Mouse (Mus musculus) MEL (cell line): Measurements from ENCODE around the gene Tmem150c. TPM values are rescaled to one million over a fixed set of nuclear protein-coding genes. Genes with fewer than 3 reads are reported as not detected.

Experiments
- DNase-seq: peaks from one replicate; pipeline ENCODE4 v3.0.0; 2011; ENCODE audit warnings: low read depth, low spot score
- H3K27ac ChIP-seq: 2 replicates; pipeline ENCODE4 v1.5.1; 2012; ENCODE audit warnings: low read depth, mild to moderate bottlenecking, control low read depth, low read length, moderate library complexity; ENCODE audit not compliant: control insufficient read depth
- H3K27me3 ChIP-seq, 2 experiments: fragments of 150-350 bp in 1 of 2; sonication (generic) in 1 of 2; 2 replicates each; pipeline ENCODE4 v1.6.1; 2012; ENCODE audit warnings: low read length in 2 of 2, mild to moderate bottlenecking in 2 of 2, improper control_type of control experiment in 1 of 2, moderate library complexity in 1 of 2; ENCODE audit not compliant: insufficient read depth in 2 of 2, control insufficient read depth in 1 of 2
- H3K36me3 ChIP-seq, 2 experiments: 2 replicates each; pipeline ENCODE4 v1.6.1; 2012 to 2014; ENCODE audit warnings: low read length in 2 of 2, improper control_type of control experiment in 1 of 2, inconsistent platforms in 1 of 2, mild to moderate bottlenecking in 1 of 2; ENCODE audit not compliant: insufficient read depth in 2 of 2, control insufficient read depth in 1 of 2
- H3K4me1 ChIP-seq, 2 experiments: fragments of 150-350 bp in 1 of 2; sonication (generic) in 1 of 2; 2 replicates each; pipeline ENCODE4 v1.6.1; 2012; ENCODE audit warnings: low read length in 2 of 2, improper control_type of control experiment in 1 of 2, mild to moderate bottlenecking in 1 of 2; ENCODE audit not compliant: insufficient read depth in 2 of 2, control insufficient read depth in 1 of 2
- H3K4me3 ChIP-seq, 2 experiments: fragments of 150-350 bp in 1 of 2; sonication (generic) in 1 of 2; 2 replicates each; pipeline ENCODE4 v1.5.1; 2012; ENCODE audit warnings: low read depth in 2 of 2, low read length in 2 of 2, mild to moderate bottlenecking in 2 of 2, moderate library complexity in 2 of 2, control low read depth in 1 of 2, improper control_type of control experiment in 1 of 2; ENCODE audit not compliant: control insufficient read depth in 1 of 2, insufficient read depth in 1 of 2
- H3K79me2 ChIP-seq: 2 replicates; pipeline ENCODE4 v1.6.1; 2012; ENCODE audit warnings: mild to moderate bottlenecking, low read length, moderate library complexity; ENCODE audit not compliant: control insufficient read depth, poor library complexity, insufficient read depth
- H3K9ac ChIP-seq: 2 replicates; pipeline ENCODE4 v1.6.1; 2012; ENCODE audit warnings: low read depth, mild to moderate bottlenecking, control low read depth, low read length, moderate library complexity; ENCODE audit not compliant: control insufficient read depth, poor library complexity, severe bottlenecking
- H3K9me3 ChIP-seq: fragments of 150-350 bp; sonication (generic); replicated peaks from 2 replicates; pipeline ENCODE4 v1.6.1; 2012; ENCODE audit warnings: mild to moderate bottlenecking, low read length, improper control_type of control experiment, moderate library complexity; ENCODE audit not compliant: insufficient read depth
- E2F4 ChIP-seq: IDR thresholded peaks from 2 replicates; pipeline ENCODE4 v1.6.1; 2011; ENCODE audit warnings: low read depth, low read length, improper control_type of control experiment, borderline replicate concordance
- EP300 ChIP-seq, 2 experiments: IDR thresholded peaks; 2 replicates each; pipeline ENCODE4 v1.6.1; 2011; ENCODE audit warnings: improper control_type of control experiment in 2 of 2, low read length in 2 of 2, low read depth in 1 of 2, mild to moderate bottlenecking in 1 of 2
- ETS1 ChIP-seq: IDR thresholded peaks from 2 replicates; pipeline ENCODE4 v1.6.1; 2012; ENCODE audit warnings: low read depth, mild to moderate bottlenecking, inconsistent platforms, low read length, improper control_type of control experiment, moderate library complexity
- GABPA ChIP-seq: IDR thresholded peaks from 2 replicates; pipeline ENCODE4 v1.6.1; 2012; ENCODE audit warnings: low read depth, mild to moderate bottlenecking, inconsistent platforms, low read length, improper control_type of control experiment, moderate library complexity
- GATA1 ChIP-seq: IDR thresholded peaks from 2 replicates; pipeline ENCODE4 v1.6.1; 2011; ENCODE audit warnings: low read depth, low read length, improper control_type of control experiment
- MAFK ChIP-seq: IDR thresholded peaks from 2 replicates; pipeline ENCODE4 v1.6.1; 2011; ENCODE audit warnings: low read depth, mild to moderate bottlenecking, low read length, improper control_type of control experiment, borderline replicate concordance
- MAZ ChIP-seq: IDR thresholded peaks from 2 replicates; pipeline ENCODE4 v1.6.1; 2012; ENCODE audit warnings: low read depth, mild to moderate bottlenecking, inconsistent platforms, low read length, improper control_type of control experiment
- MEF2A ChIP-seq: IDR thresholded peaks from 2 replicates; pipeline ENCODE4 v1.6.1; 2014; ENCODE audit warnings: low read depth, mild to moderate bottlenecking, inconsistent platforms, low read length, improper control_type of control experiment; ENCODE audit not compliant: poor library complexity, insufficient replicate concordance, severe bottlenecking; ENCODE audit errors: extremely low read depth
- MYC ChIP-seq: IDR thresholded peaks from 2 replicates; pipeline ENCODE4 v1.6.1; 2011; ENCODE audit warnings: low read depth, mild to moderate bottlenecking, low read length, improper control_type of control experiment, moderate library complexity
- NRF1 ChIP-seq: IDR thresholded peaks from 2 replicates; pipeline ENCODE4 v1.6.1; 2014; ENCODE audit warnings: low read depth, mild to moderate bottlenecking, inconsistent platforms, low read length, improper control_type of control experiment, moderate library complexity; ENCODE audit not compliant: poor library complexity, insufficient read depth, severe bottlenecking
- POLR2AphosphoS2 ChIP-seq: IDR thresholded peaks from 2 replicates; pipeline ENCODE4 v1.6.1; 2011; ENCODE audit warnings: low read length, improper control_type of control experiment
- RCOR1 ChIP-seq: IDR thresholded peaks from 2 replicates; pipeline ENCODE4 v1.6.1; 2012; ENCODE audit warnings: low read depth, mild to moderate bottlenecking, inconsistent platforms, low read length, improper control_type of control experiment
- TAL1 ChIP-seq: IDR thresholded peaks from 2 replicates; pipeline ENCODE4 v1.6.1; 2012; ENCODE audit warnings: mild to moderate bottlenecking, inconsistent platforms, low read length, moderate library complexity, mixed read lengths
- TBP ChIP-seq: IDR thresholded peaks from 2 replicates; pipeline ENCODE4 v1.8.0; 2011; ENCODE audit warnings: low read depth, low read length, improper control_type of control experiment
- UBTF ChIP-seq: IDR thresholded peaks from 2 replicates; pipeline ENCODE4 v1.6.1; 2012; ENCODE audit warnings: low read depth, mild to moderate bottlenecking, inconsistent platforms, low read length, improper control_type of control experiment, moderate library complexity, borderline replicate concordance; ENCODE audit not compliant: insufficient read depth
- USF1 ChIP-seq: IDR thresholded peaks from 2 replicates; pipeline ENCODE4 v1.6.1; 2014; ENCODE audit warnings: low read depth, mild to moderate bottlenecking, inconsistent platforms, low read length, improper control_type of control experiment, moderate library complexity
- USF2 ChIP-seq, 2 experiments: IDR thresholded peaks; 2 replicates each; pipeline ENCODE4 v1.6.1; 2011 to 2012; ENCODE audit warnings: improper control_type of control experiment in 2 of 2, low read length in 2 of 2, borderline replicate concordance in 1 of 2, inconsistent platforms in 1 of 2, low read depth in 1 of 2, mild to moderate bottlenecking in 1 of 2; ENCODE audit not compliant: insufficient read depth in 1 of 2
- ZC3H11A ChIP-seq: IDR thresholded peaks from 2 replicates; pipeline ENCODE4 v1.6.1; 2012; ENCODE audit warnings: low read depth, mild to moderate bottlenecking, inconsistent platforms, low read length, improper control_type of control experiment
- ZMIZ1 ChIP-seq: IDR thresholded peaks from 2 replicates; pipeline ENCODE4 v1.6.1; 2012; ENCODE audit warnings: low read depth, mild to moderate bottlenecking, inconsistent platforms, low read length, improper control_type of control experiment, moderate library complexity
- ZNF384 ChIP-seq: IDR thresholded peaks from 2 replicates; pipeline ENCODE4 v1.6.1; 2012; ENCODE audit warnings: low read depth, mild to moderate bottlenecking, inconsistent platforms, low read length, improper control_type of control experiment
- polyA plus RNA-seq, 2 experiments: library from polyadenylated mRNA; stranded (reverse) in 1 of 2; unstranded in 1 of 2; fragments of >175 nt in 1 of 2; fragments of >200 nt in 1 of 2; gene quantifications; 2 replicates each; pipeline versions ENCODE4 v1.2.1 to v1.2.4; 2012; ENCODE audit warnings: low replicate concordance in 2 of 2, low read depth in 1 of 2; ENCODE audit not compliant: insufficient read length in 2 of 2, insufficient read depth in 1 of 2, missing spikeins in 1 of 2
- total RNA-seq: library from RNA; depleted of rRNA; stranded (reverse); fragments of 300-350 nt; gene quantifications from 2 replicates; pipeline ENCODE4 v1.2.3, GENCODE M21; 2012

Tmem150c gene
- total and polyA plus RNA-seq, 3 experiments: 0.04 to 0.06 TPM; not detected in 1

DNA sequence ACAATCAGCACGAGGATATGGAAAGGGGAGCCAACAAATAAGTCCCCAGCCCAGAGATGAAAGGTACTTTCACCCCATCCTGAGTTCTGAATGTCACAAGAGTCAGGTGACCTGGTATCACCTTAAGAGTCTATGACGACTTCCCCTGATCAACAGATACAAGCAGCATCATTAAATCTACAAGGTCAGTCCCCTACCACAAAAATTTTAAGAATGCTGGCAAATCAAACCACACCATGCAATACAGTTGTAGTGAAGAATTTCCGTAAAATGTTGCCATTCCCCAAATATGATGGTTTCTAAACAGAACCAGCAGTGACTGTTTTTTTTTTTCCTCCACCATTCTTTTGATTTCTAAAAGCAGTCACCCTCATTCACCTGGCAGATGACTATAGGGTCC, 49.0 kb downstream of the Tmem150c start:
- no peaks in the 10 kb centered on the region for H3K27me3 ChIP-seq
- H3K4me3 ChIP-seq: no peak overlapping the region
- H3K9me3 ChIP-seq: no peaks in the 10 kb centered on the region
- H3K9ac ChIP-seq: no peak overlapping the region
- H3K36me3 ChIP-seq: no peaks in the 10 kb centered on the region
- H3K79me2 ChIP-seq: no peaks in the 10 kb centered on the region
- no peaks in the 10 kb centered on the region for H3K4me1 ChIP-seq
- TF ChIP-seq RCOR1 (no peak), TAL1 (no peak), MEF2A (no peak), ZC3H11A (no peak), ETS1 (no peak), MYC (no peak), TBP (no peak), MAFK (no peak), E2F4 (no peak), USF1 (no peak), NRF1 (no peak), ZMIZ1 (no peak), EP300 (IDR thresholded peaks at IDR 0.05; ENCODE audit: low read depth in 1 of 2, low read length in 2 of 2) (no peak), POLR2AphosphoS2 (no peak), ZNF384 (no peak), UBTF (no peak), MAZ (no peak), GATA1 (no peak), USF2 (IDR thresholded peaks at IDR 0.05; ENCODE audit: borderline replicate concordance in 1 of 2, insufficient read depth in 1 of 2, low read depth in 1 of 2, low read length in 2 of 2) (no peak), GABPA (no peak)
- no peak for DNase-seq
- no peak overlapping the region for H3K27ac ChIP-seq
